Mouse (Mus musculus) stomach, embryonic 14.5 days (tissue): ENCODE measurements at regions not wholly inside any gene's neighbourhood (a gene's known extent, or its start where the extent isn't known, plus 50 kb on each side); places are given as distances from the start of the nearest gene placed in this dataset.
A peak's percentile ranks its signal among the peaks of the same experiment; 100 is the strongest.

Experiments
- ATAC-seq: fragments of 200-750 bp; cut with Nextera tagmentation; 2 replicates; pipeline ENCODE4 v1.8.0; 2017; ENCODE audit warnings: low read depth, moderate TSS enrichment; ENCODE audit not compliant: insufficient number of reproducible peaks, insufficient read depth, low FRiP score
- H3K27ac ChIP-seq: fragments of 300-500 bp; sonication (generic); 2 replicates; pipeline ENCODE4 v1.5.1; 2014; ENCODE audit warnings: mild to moderate bottlenecking, low read length, moderate library complexity, mixed read lengths
- H3K27me3 ChIP-seq: fragments of 300-500 bp; sonication (generic); 2 replicates; pipeline ENCODE4 v1.6.1; 2014; ENCODE audit warnings: low read length, control low read depth, mixed read lengths; ENCODE audit not compliant: control insufficient read depth, insufficient read depth
- H3K36me3 ChIP-seq: fragments of 300-500 bp; sonication (generic); 2 replicates; pipeline ENCODE4 v1.6.1; 2014; ENCODE audit warnings: mild to moderate bottlenecking, control low read depth, low read length, moderate library complexity, mixed read lengths; ENCODE audit not compliant: control insufficient read depth, insufficient read depth
- H3K4me1 ChIP-seq: fragments of 300-500 bp; sonication (generic); 2 replicates; pipeline ENCODE4 v1.6.1; 2014; ENCODE audit warnings: low read length, control low read depth, mixed read lengths; ENCODE audit not compliant: control insufficient read depth, insufficient read depth
- H3K4me2 ChIP-seq: fragments of 300-500 bp; sonication (generic); replicated peaks from 2 replicates; pipeline ENCODE4 v1.6.1; 2014; ENCODE audit warnings: low read depth, low read length, control low read depth
- H3K4me3 ChIP-seq: fragments of 300-500 bp; sonication (generic); 2 replicates; pipeline ENCODE4 v1.5.1; 2014; ENCODE audit warnings: low read depth, low read length, control low read depth
- H3K9ac ChIP-seq: fragments of 300-500 bp; sonication (generic); replicated peaks from 2 replicates; pipeline ENCODE4 v1.6.1; 2014; ENCODE audit warnings: low read depth, mild to moderate bottlenecking, control low read depth, low read length, moderate library complexity, mixed read lengths
- H3K9me3 ChIP-seq: fragments of 300-500 bp; sonication (generic); 2 replicates; pipeline ENCODE4 v1.6.1; 2016; ENCODE audit warnings: low read depth, low read length, control low read depth; ENCODE audit not compliant: control insufficient read depth
- WGBS: fragments of 180-500 bp; shearing (Covaris S2); extraction: QIAGEN DNeasy Blood & Tissue Kit; methylation state at CpG from one replicate; pipeline ENCODE4 v1.1.7; 2014; 5-methylcytosine and 5-hydroxymethylcytosine counted together

- no peaks in the 10 kb centered on the region for H3K9me3 ChIP-seq
- 34% methylated on average over 13 of the region's 13 CpGs for WGBS
- no peaks in the 10 kb centered on the region for H3K36me3 ChIP-seq
- no peak overlapping the region for H3K9ac ChIP-seq
- H3K27ac ChIP-seq: peak overlapping the region; percentile 48; the same call in 1 of the 2 replicates
- H3K4me3 ChIP-seq: no peak overlapping the region
- H3K4me1 ChIP-seq: peaks cover 37% of the 10 kb centered on the region
- no peak for ATAC-seq
- H3K4me2 ChIP-seq: no peak overlapping the region; the same call in 1 of the 2 replicates
- H3K27me3 ChIP-seq: no peaks in the 10 kb centered on the region
Measured at GRCm38 (mm10) chr13:55912271-55912711, 76.3 kb upstream of the Pitx1 start.

- Histone ChIP-seq H3K4me2 (peak overlapping the region; percentile 25), H3K4me1 (peaks cover 30% of the 10 kb centered on the region), H3K36me3 (no peaks in the 10 kb centered on the region), H3K9ac (no peak overlapping the region), H3K27ac (peak overlapping the region; percentile 92), H3K9me3 (no peaks in the 10 kb centered on the region), H3K4me3 (0 out of 2 replicates have a peak overlapping the region, but pooled peaks have one; percentile 1), H3K27me3 (no peaks in the 10 kb centered on the region)
- WGBS: 3% methylated on average over 5 of the region's 5 CpGs
- peak; percentile 70; the same call in 1 of the 2 replicates for ATAC-seq
Measured at GRCm38 (mm10) chr13:55909941-55910340, 73.9 kb upstream of the Pitx1 start.

- Histone ChIP-seq H3K9me3 (no peaks in the 10 kb centered on the region), H3K4me2 (no peak overlapping the region), H3K4me3 (no peak overlapping the region), H3K27ac (no peak overlapping the region), H3K4me1 (peaks cover 21% of the 10 kb centered on the region; the same call in 1 of the 2 replicates), H3K36me3 (no peaks in the 10 kb centered on the region), H3K27me3 (no peaks in the 10 kb centered on the region), H3K9ac (no peak overlapping the region)
- WGBS: 78% methylated on average over 4 of the region's 4 CpGs
- no peak for ATAC-seq
Measured at GRCm38 (mm10) chr13:55904884-55905283, 68.9 kb upstream of the Pitx1 start.

GRCm38 (mm10) chr13:55902255-55902654, 66.3 kb upstream of the Pitx1 start:
- H3K4me2 ChIP-seq: peak overlapping the region; percentile 2; the same call in 1 of the 2 replicates
- 24% methylated on average over 11 of the region's 11 CpGs for WGBS
- no peaks in the 10 kb centered on the region for H3K36me3 ChIP-seq
- no peak overlapping the region for H3K9ac ChIP-seq
- H3K27ac ChIP-seq: peak overlapping the region; percentile 79
- H3K9me3 ChIP-seq: no peaks in the 10 kb centered on the region
- ATAC-seq: peak; percentile 74
- H3K27me3 ChIP-seq: no peaks in the 10 kb centered on the region
- H3K4me3 ChIP-seq: no peak overlapping the region
- peaks cover 33% of the 10 kb centered on the region for H3K4me1 ChIP-seq

GRCm38 (mm10) chr13:55900190-55900526, 64.2 kb upstream of the Pitx1 start:
- Histone ChIP-seq H3K9ac (no peak overlapping the region), H3K27me3 (no peaks in the 10 kb centered on the region), H3K4me1 (peaks cover 33% of the 10 kb centered on the region), H3K4me2 (no peak overlapping the region), H3K36me3 (no peaks in the 10 kb centered on the region), H3K9me3 (no peaks in the 10 kb centered on the region), H3K4me3 (no peak overlapping the region), H3K27ac (no peak overlapping the region)
- 82% methylated on average over 4 of the region's 4 CpGs for WGBS
- no peak for ATAC-seq

- Histone ChIP-seq H3K4me3 (no peak overlapping the region), H3K9ac (no peak overlapping the region), H3K27me3 (no peaks in the 10 kb centered on the region), H3K9me3 (no peaks in the 10 kb centered on the region), H3K4me2 (no peak overlapping the region), H3K4me1 (peaks cover 33% of the 10 kb centered on the region), H3K36me3 (no peaks in the 10 kb centered on the region), H3K27ac (0 out of 2 replicates have a peak overlapping the region, but pooled peaks have one; percentile 6)
- WGBS: 80% methylated on average over 10 of the region's 10 CpGs
- no peak for ATAC-seq
Measured at GRCm38 (mm10) chr13:55899501-55900189, 63.7 kb upstream of the Pitx1 start.

- 34% methylated on average over 8 of the region's 8 CpGs for WGBS
- Histone ChIP-seq H3K27ac (peak overlapping the region; percentile 74; the same call in 1 of the 2 replicates), H3K4me3 (no peak overlapping the region), H3K9ac (no peak overlapping the region), H3K4me2 (no peak overlapping the region), H3K27me3 (no peaks in the 10 kb centered on the region), H3K9me3 (no peaks in the 10 kb centered on the region), H3K4me1 (peaks cover 33% of the 10 kb centered on the region), H3K36me3 (no peaks in the 10 kb centered on the region)
- ATAC-seq: no peak
Measured at GRCm38 (mm10) chr13:55898999-55899398, 63.0 kb upstream of the Pitx1 start.

- H3K4me3 ChIP-seq: no peak overlapping the region
- H3K4me2 ChIP-seq: no peak overlapping the region
- H3K9ac ChIP-seq: no peak overlapping the region
- H3K9me3 ChIP-seq: no peaks in the 10 kb centered on the region
- H3K36me3 ChIP-seq: no peaks in the 10 kb centered on the region
- H3K27ac ChIP-seq: peak overlapping the region; percentile 74; the same call in 1 of the 2 replicates
- 80% methylated on average over 17 of the region's 17 CpGs for WGBS
- peaks cover 33% of the 10 kb centered on the region for H3K4me1 ChIP-seq
- H3K27me3 ChIP-seq: no peaks in the 10 kb centered on the region
- no peak for ATAC-seq
Measured at GRCm38 (mm10) chr13:55898257-55898950, 62.4 kb upstream of the Pitx1 start.
